Mouse (Mus musculus) neural tube, embryonic 13.5 days (tissue): Measurements from ENCODE around the gene Cbx4. TPM values are rescaled to one million over a fixed set of nuclear protein-coding genes. Genes with fewer than 3 reads are reported as not detected.

Experiments used
- ATAC-seq: fragments of 200-750 bp; cut with Nextera tagmentation; 2 replicates; pipeline ENCODE4 v1.8.0; 2017; ENCODE audit warnings: low read depth, mild to moderate bottlenecking, moderate TSS enrichment, moderate library complexity
- H3K27ac ChIP-seq: fragments of 300-500 bp; sonication (generic); replicated peaks from 2 replicates; pipeline ENCODE4 v1.5.1; 2015; ENCODE audit warnings: moderate library complexity, mild to moderate bottlenecking, inconsistent platforms
- H3K27me3 ChIP-seq: fragments of 300-500 bp; sonication (generic); 2 replicates; pipeline ENCODE4 v1.6.1; 2015; ENCODE audit warnings: mild to moderate bottlenecking, inconsistent platforms
- H3K36me3 ChIP-seq: fragments of 300-500 bp; sonication (generic); 2 replicates; pipeline ENCODE4 v1.6.1; 2015; ENCODE audit warnings: mild to moderate bottlenecking, inconsistent platforms
- H3K4me1 ChIP-seq: fragments of 300-500 bp; sonication (generic); replicated peaks from 2 replicates; pipeline ENCODE4 v1.6.1; 2015; ENCODE audit warnings: inconsistent platforms
- H3K4me2 ChIP-seq: fragments of 300-500 bp; sonication (generic); 2 replicates; pipeline ENCODE4 v1.6.1; 2015; ENCODE audit warnings: inconsistent platforms, mild to moderate bottlenecking, moderate library complexity
- H3K4me3 ChIP-seq: fragments of 300-500 bp; sonication (generic); 2 replicates; pipeline ENCODE4 v1.5.1; 2015; ENCODE audit warnings: mild to moderate bottlenecking, inconsistent platforms
- H3K9ac ChIP-seq: fragments of 300-500 bp; sonication (generic); 2 replicates; pipeline ENCODE4 v1.6.1; 2015; ENCODE audit warnings: moderate library complexity, mild to moderate bottlenecking, inconsistent platforms
- H3K9me3 ChIP-seq: fragments of 300-500 bp; sonication (generic); 2 replicates; pipeline ENCODE4 v1.6.1; 2016; ENCODE audit warnings: inconsistent platforms
- WGBS: fragments of 180-500 bp; shearing (Covaris S2); methylation state at CpG from one replicate; pipeline ENCODE4 v1.1.7; 2015; 5-methylcytosine and 5-hydroxymethylcytosine counted together
- polyA plus RNA-seq: library from polyadenylated mRNA; unstranded; fragments of >200 nt; fragmentation: Nextera tagmentation; extraction: Ambion mirVana; gene quantifications from 2 replicates; pipeline ENCODE4 v1.2.1, GENCODE M21; 2015

Cbx4 gene
- polyA plus RNA-seq, 1 experiment from 2014 or later, result 14.8 TPM

GRCm38 (mm10) chr11:119033874-119034558 lies 52.0 kb downstream of the Cbx4 start:
- H3K9ac ChIP-seq, result 0 out of 2 replicates have a peak overlapping the region, but pooled peaks have one; percentile 28
- WGBS, result 1% methylated on average over 26 of the region's 26 CpGs
- peak; percentile 55; the same call in 1 of the 2 replicates for ATAC-seq

More at GRCm38 (mm10) chr11:119033874-119034558, 52.0 kb downstream of the Cbx4 start:
- H3K27ac ChIP-seq, result no peak overlapping the region
- H3K27me3 ChIP-seq, result peaks cover 61% of the 10 kb centered on the region
- peak overlapping the region; percentile 47 for H3K4me2 ChIP-seq
- no peaks in the 10 kb centered on the region for H3K9me3 ChIP-seq
- H3K36me3 ChIP-seq, result peaks cover 32% of the 10 kb centered on the region
- peak overlapping the region; percentile 25 for H3K4me3 ChIP-seq
- H3K4me1 ChIP-seq, result peaks cover 53% of the 10 kb centered on the region

Other genes starting within 250 kb of the Cbx4 start
- 69.4 and 71.2 TPM in 2 replicates for gene Rbfox3, start 174.6 kb downstream of the Cbx4 start, polyA plus RNA-seq
- not detected in 2 replicates for gene Enpp7, start 98.0 kb downstream of the Cbx4 start, polyA plus RNA-seq
- gene Cbx2, start 63.3 kb downstream of the Cbx4 start, polyA plus RNA-seq, result 17.4 and 21.4 TPM in 2 replicates
- 7.0 and 8.5 TPM in 2 replicates for gene Cbx8, start 45.3 kb downstream of the Cbx4 start, polyA plus RNA-seq
- gene Tbc1d16, start 142.3 kb upstream of the Cbx4 start, polyA plus RNA-seq, result 49.0 and 50.8 TPM in 2 replicates
- 15.7 and 15.8 TPM in 2 replicates for gene Ccdc40, start 142.4 kb upstream of the Cbx4 start, polyA plus RNA-seq
- gene Gaa, start 181.7 kb upstream of the Cbx4 start, polyA plus RNA-seq, result 58.0 and 62.5 TPM in 2 replicates
- gene Eif4a3, start 213.9 kb upstream of the Cbx4 start, polyA plus RNA-seq, result 260 and 263 TPM in 2 replicates
- gene Card14, start 221.5 kb upstream of the Cbx4 start, polyA plus RNA-seq, result 0.17 and 0.23 TPM in 2 replicates